Mouse (Mus musculus) bone marrow macrophage, adult 2 months (primary cell): ENCODE measurements around the gene Suds3.

ENCODE experiments used
- CTCF ChIP-seq: IDR thresholded peaks from 2 replicates; pipeline ENCODE4 v1.5.1; 2012; ENCODE audit warnings: low read depth, mild to moderate bottlenecking, low read length, moderate library complexity
- POLR2A ChIP-seq: IDR thresholded peaks from 2 replicates; pipeline ENCODE4 v1.6.1; 2012; ENCODE audit warnings: mild to moderate bottlenecking, low read depth, low read length, borderline replicate concordance

GRCm38 (mm10) chr5:117068808-117069497 lies 47.0 kb downstream of the Suds3 start:
- TF ChIP-seq CTCF, result no peak
- no peak for TF ChIP-seq POLR2A
